Comparison of ENCODE assay signal across 9 mouse cellular contexts in the genomic region with DNA sequence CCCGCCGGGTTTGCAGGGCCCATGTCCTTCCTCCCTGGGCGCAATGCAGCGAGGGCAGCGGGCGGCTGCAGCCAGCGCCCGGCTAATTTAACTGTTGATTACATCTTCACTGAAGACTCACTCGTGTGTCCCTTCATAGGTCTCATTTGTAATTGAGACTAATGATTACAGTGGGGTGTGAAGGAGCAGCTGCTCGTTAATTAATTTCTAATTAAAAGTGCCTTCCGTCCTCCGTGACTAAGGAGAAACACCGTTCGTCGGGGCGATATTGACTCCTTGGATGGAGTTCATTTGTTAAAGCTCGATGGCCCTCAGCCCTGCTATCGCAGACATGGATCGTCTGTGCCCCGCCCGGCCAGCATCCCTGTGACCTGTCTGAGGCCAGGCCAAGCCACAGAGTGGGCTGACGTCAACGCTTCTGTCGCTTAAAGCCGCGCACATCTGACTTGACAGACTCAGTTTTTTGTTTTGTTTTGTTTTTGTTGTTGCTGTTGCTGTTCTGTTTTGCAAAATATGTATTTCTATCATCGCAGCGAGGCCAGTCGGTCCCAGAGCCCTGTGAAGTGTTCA. TPM values are rescaled to one million over a fixed set of nuclear protein-coding genes. Genes with fewer than 3 reads are reported as not detected.
DNase-seq lines count a peak whose midpoint lies in the region; ATAC-seq and TF ChIP-seq lines count a peak whose summit lies in the region.
"Had no signal": no experiment of that assay in that cellular context is flagged by ENCODE, and none has a peak within 500 bp of the region (broad histone marks: within the 10 kb centered on the region; RNA-seq: fewer than 3 reads in every experiment).

No protein-coding gene starts in this region.

- peak; percentile 39 for DNase-seq in forebrain, embryonic 14.5 days (ENCODE audit: low spot score)
- DNase-seq in forebrain, postnatal 0 days = no peak
- peak; percentile 52 for DNase-seq in neural tube, embryonic 10.5 days (ENCODE audit: extremely low spot score, low spot score)
- DNase-seq in hindbrain, postnatal 0 days (ENCODE audit: low spot score) = peak; percentile 12
- peak; percentile 80 for DNase-seq in retina, postnatal 1 day
- DNase-seq in urinary bladder, postnatal 36 days (ENCODE audit: low spot score in 2 of 2) = no peak
- DNase-seq in left cerebral cortex, adult 8-10 months (ENCODE audit: low spot score in 2 of 2) = no peak
- DNase-seq: liver, postnatal 0 days had no signal

- no peak overlapping the region for H3K27ac ChIP-seq in forebrain, embryonic 14.5 days (ENCODE audit: low read depth, low read length)
- no peak overlapping the region for H3K27ac ChIP-seq in forebrain, postnatal 0 days (ENCODE audit: low read depth, low read length)
- no peak overlapping the region for H3K27ac ChIP-seq in neural tube, embryonic 15.5 days (replicated peaks)
- H3K27ac ChIP-seq in hindbrain, postnatal 0 days = no peak overlapping the region

- H3K4me1 ChIP-seq in forebrain, embryonic 14.5 days (ENCODE audit: control insufficient read depth, insufficient read depth, low read length) = peaks cover 10% of the 10 kb centered on the region; the same call in 1 of the 2 replicates
- 0 out of 2 replicates have a peak, but pooled peaks cover 6% of the 10 kb centered on the region for H3K4me1 ChIP-seq in forebrain, postnatal 0 days (ENCODE audit: insufficient read depth)
- peaks cover 50% of the 10 kb centered on the region for H3K4me1 ChIP-seq in neural tube, embryonic 15.5 days
- peaks cover 5% of the 10 kb centered on the region; the same call in 1 of the 2 replicates for H3K4me1 ChIP-seq in hindbrain, postnatal 0 days (ENCODE audit: insufficient read depth, low read length)

- no peak for TF ChIP-seq CTCF in forebrain, postnatal 0 days (IDR thresholded peaks at IDR 0.05; ENCODE audit: low read depth)
- TF ChIP-seq CTCF in hindbrain, postnatal 0 days (IDR thresholded peaks at IDR 0.05; ENCODE audit: low read depth) = no peak

- H3K4me3 ChIP-seq in forebrain, embryonic 14.5 days (ENCODE audit: low read depth, low read length) = no peak overlapping the region
- H3K4me3 ChIP-seq in forebrain, postnatal 0 days (ENCODE audit: low read depth, low read length) = no peak overlapping the region
- H3K4me3 ChIP-seq in neural tube, embryonic 15.5 days (replicated peaks) = no peak overlapping the region
- no peak overlapping the region for H3K4me3 ChIP-seq in hindbrain, postnatal 0 days (ENCODE audit: low read length)

- no peaks in the 10 kb centered on the region for H3K36me3 ChIP-seq in forebrain, embryonic 14.5 days (ENCODE audit: control insufficient read depth, insufficient read depth, low read length)
- no peaks in the 10 kb centered on the region for H3K36me3 ChIP-seq in forebrain, postnatal 0 days (ENCODE audit: insufficient read depth)
- H3K36me3 ChIP-seq in neural tube, embryonic 15.5 days = no peaks in the 10 kb centered on the region
- H3K36me3 ChIP-seq in hindbrain, postnatal 0 days (ENCODE audit: insufficient read depth, low read length) = no peaks in the 10 kb centered on the region

- no peak overlapping the region for H3K9ac ChIP-seq in forebrain, embryonic 14.5 days (ENCODE audit: low read length)
- no peak overlapping the region for H3K9ac ChIP-seq in forebrain, postnatal 0 days
- H3K9ac ChIP-seq in neural tube, embryonic 15.5 days (replicated peaks) = no peak overlapping the region
- no peak overlapping the region for H3K9ac ChIP-seq in hindbrain, postnatal 0 days (replicated peaks; ENCODE audit: low read length)
- H3K9ac ChIP-seq: liver, postnatal 0 days had no signal

- no peak overlapping the region for H3K4me2 ChIP-seq in forebrain, embryonic 14.5 days (ENCODE audit: low read length)
- H3K4me2 ChIP-seq in forebrain, postnatal 0 days (ENCODE audit: low read depth) = no peak overlapping the region
- no peak overlapping the region for H3K4me2 ChIP-seq in neural tube, embryonic 15.5 days
- peak overlapping the region; percentile 40; the same call in 1 of the 2 replicates for H3K4me2 ChIP-seq in hindbrain, postnatal 0 days (ENCODE audit: low read depth, low read length)

- peaks cover 97% of the 10 kb centered on the region for H3K27me3 ChIP-seq in forebrain, embryonic 14.5 days (replicated peaks; ENCODE audit: control insufficient read depth, insufficient read depth, low read length)
- H3K27me3 ChIP-seq in forebrain, postnatal 0 days (ENCODE audit: insufficient read depth, low read length) = peaks cover 95% of the 10 kb centered on the region
- H3K27me3 ChIP-seq in neural tube, embryonic 15.5 days (replicated peaks) = peaks cover 97% of the 10 kb centered on the region
- peaks cover 88% of the 10 kb centered on the region for H3K27me3 ChIP-seq in hindbrain, postnatal 0 days (ENCODE audit: insufficient read depth, low read length)

- H3K9me3 ChIP-seq in forebrain, embryonic 14.5 days (replicated peaks; ENCODE audit: control insufficient read depth, low read length) = no peaks in the 10 kb centered on the region
- no peaks in the 10 kb centered on the region for H3K9me3 ChIP-seq in forebrain, postnatal 0 days (ENCODE audit: low read length)
- no peaks in the 10 kb centered on the region for H3K9me3 ChIP-seq in neural tube, embryonic 15.5 days (replicated peaks)
- H3K9me3 ChIP-seq in hindbrain, postnatal 0 days (ENCODE audit: low read length) = no peaks in the 10 kb centered on the region

- under 1% methylated on average over 29 of the region's 29 CpGs for WGBS in forebrain, embryonic 14.5 days
- WGBS in forebrain, postnatal 0 days = 2% methylated on average over 29 of the region's 29 CpGs
- WGBS in neural tube, embryonic 15.5 days = 3% methylated on average over 29 of the region's 29 CpGs
- WGBS in hindbrain, postnatal 0 days = 12% methylated on average over 29 of the region's 29 CpGs

- ATAC-seq in forebrain, embryonic 14.5 days = no peak
- no peak for ATAC-seq in forebrain, postnatal 0 days
- no peak for ATAC-seq in neural tube, embryonic 15.5 days (ENCODE audit: low FRiP score)
- no peak for ATAC-seq in hindbrain, postnatal 0 days
- ATAC-seq: liver, postnatal 0 days had no signal

RNA-seq across cellular contexts. Expression of a gene that starts 4.0 kb away (rescaled TPM):
- polyA plus RNA-seq in forebrain, embryonic 14.5 days (2014; fragmentation: Nextera tagmentation; extraction: Ambion mirVana) = 0.06 TPM in 1 of 2 replicates, not detected in the other
- total RNA-seq in forebrain, postnatal 0 days (2014; rRNA removed) = not detected in 2 replicates
- polyA plus RNA-seq in forebrain, postnatal 0 days (2015; fragmentation: Nextera tagmentation; extraction: Ambion mirVana) = not detected in 2 replicates
- 1.3 and 1.5 TPM in 2 replicates for polyA plus RNA-seq in neural tube, embryonic 15.5 days (2015; fragmentation: Nextera tagmentation; extraction: Ambion mirVana)
- total RNA-seq in hindbrain, postnatal 0 days (2014; rRNA removed) = 4.6 and 5.1 TPM in 2 replicates
- 3.1 and 3.8 TPM in 2 replicates for polyA plus RNA-seq in hindbrain, postnatal 0 days (2015; fragmentation: Nextera tagmentation; extraction: Ambion mirVana)
- not detected for total RNA-seq in left cerebral cortex, adult 8-10 months (2022)
- polyA plus RNA-seq: liver, postnatal 0 days had no signal

Comparison
In these comparisons a context has a peak if more than half of its experiments do, and no peak if none do; other contexts are left out.
1. DNase-seq: peak in forebrain, embryonic 14.5 days (single experiment), neural tube, embryonic 10.5 days (single experiment), hindbrain, postnatal 0 days (single experiment) and retina, postnatal 1 day (single experiment); none in forebrain, postnatal 0 days (single experiment), urinary bladder, postnatal 36 days (0 of 2) and left cerebral cortex, adult 8-10 months (0 of 2).